Mouse (Mus musculus): Measurements from ENCODE around the gene Bptf. TPM values are rescaled to one million over a fixed set of nuclear protein-coding genes. Genes with fewer than 3 reads are reported as not detected.
A peak's percentile ranks its signal among the peaks of the same experiment; 100 is the strongest.
"Not testable (repeated sequence)": the region's sequence is repeated elsewhere in the genome, so short reads cannot be mapped to it uniquely, and the experiment has no call there.

Bptf gene
- polyA plus RNA-seq, 1 experiment from 2014 or later, result 25.5 TPM

- H3K27me3 ChIP-seq (ENCODE audit: insufficient read depth, poor library complexity, severe bottlenecking), result peaks cover 10% of the 10 kb centered on the region
- 90% methylated on average over 5 of the region's 5 CpGs for WGBS
Measured at GRCm38 (mm10) chr11:107019722-107020121, 112.2 kb downstream of the Bptf start.

GRCm38 (mm10) chr11:107019318-107019717, 112.6 kb downstream of the Bptf start:
- Histone ChIP-seq H3K9me3 (no peaks in the 10 kb centered on the region), H3K36me3 (no peaks in the 10 kb centered on the region), H3K27ac (no peak overlapping the region), H3K27me3 (ENCODE audit: insufficient read depth, poor library complexity, severe bottlenecking) (peaks cover 6% of the 10 kb centered on the region), H3K4me1 (peaks cover 5% of the 10 kb centered on the region; the same call in 1 of the 2 replicates), H3K4me3 (no peak overlapping the region)
- DNase-seq (ENCODE audit: low spot score), result no peak
- 58% methylated on average over 4 of the region's 4 CpGs for WGBS

More at GRCm38 (mm10) chr11:107019722-107020121, 112.2 kb downstream of the Bptf start:
- not testable (repeated sequence) for H3K36me3 ChIP-seq; H3K9me3 ChIP-seq; H3K4me3 ChIP-seq; H3K4me1 ChIP-seq; DNase-seq (ENCODE audit: low spot score); H3K27ac ChIP-seq

GRCm38 (mm10) chr11:107018606-107019005, 113.3 kb downstream of the Bptf start:
- no peaks in the 10 kb centered on the region for H3K9me3 ChIP-seq
- DNase-seq (ENCODE audit: low spot score), result no peak
- 25% methylated on average over 8 of the region's 8 CpGs for WGBS
- no peak overlapping the region for H3K4me3 ChIP-seq
- H3K4me1 ChIP-seq, result peaks cover 5% of the 10 kb centered on the region; the same call in 1 of the 2 replicates
- H3K36me3 ChIP-seq, result no peaks in the 10 kb centered on the region
- H3K27me3 ChIP-seq (ENCODE audit: insufficient read depth, poor library complexity, severe bottlenecking), result no peaks in the 10 kb centered on the region
- no peak overlapping the region for H3K27ac ChIP-seq

GRCm38 (mm10) chr11:107017339-107017886, 114.5 kb downstream of the Bptf start:
- Histone ChIP-seq H3K27me3 (ENCODE audit: insufficient read depth, poor library complexity, severe bottlenecking) (no peaks in the 10 kb centered on the region), H3K9me3 (no peaks in the 10 kb centered on the region), H3K4me1 (peaks cover 5% of the 10 kb centered on the region; the same call in 1 of the 2 replicates), H3K36me3 (no peaks in the 10 kb centered on the region), H3K4me3 (no peak overlapping the region), H3K27ac (no peak overlapping the region)
- no peak for DNase-seq (ENCODE audit: low spot score)
- 57% methylated on average over 6 of the region's 6 CpGs for WGBS

GRCm38 (mm10) chr11:107016893-107017292, 115.0 kb downstream of the Bptf start:
- Histone ChIP-seq H3K4me1 (peaks cover 5% of the 10 kb centered on the region), H3K9me3 (no peaks in the 10 kb centered on the region), H3K4me3 (no peak overlapping the region), H3K27me3 (ENCODE audit: insufficient read depth, poor library complexity, severe bottlenecking) (no peaks in the 10 kb centered on the region), H3K36me3 (no peaks in the 10 kb centered on the region), H3K27ac (no peak overlapping the region)
- DNase-seq (ENCODE audit: low spot score), result no peak
- WGBS, result 73% methylated on average over 1 of the region's 1 CpGs

- H3K4me3 ChIP-seq; H3K9me3 ChIP-seq; DNase-seq (ENCODE audit: low spot score); H3K27ac ChIP-seq; H3K36me3 ChIP-seq; H3K27me3 ChIP-seq (ENCODE audit: insufficient read depth, poor library complexity, severe bottlenecking): not testable (repeated sequence)
- peaks cover 14% of the 10 kb centered on the region for H3K4me1 ChIP-seq
- WGBS, result 61% methylated on average over 11 of the region's 11 CpGs
Measured at GRCm38 (mm10) chr11:107015535-107016187, 116.3 kb downstream of the Bptf start.

- DNase-seq (ENCODE audit: low spot score), result no peak
- no peaks in the 10 kb centered on the region for H3K9me3 ChIP-seq
- H3K4me3 ChIP-seq, result peak overlapping the region; percentile 32; the same call in 1 of the 2 replicates
- H3K4me1 ChIP-seq, result peaks cover 14% of the 10 kb centered on the region
- peak overlapping the region; percentile 22; the same call in 1 of the 2 replicates for H3K27ac ChIP-seq
- no peaks in the 10 kb centered on the region for H3K36me3 ChIP-seq
- no peaks in the 10 kb centered on the region for H3K27me3 ChIP-seq (ENCODE audit: insufficient read depth, poor library complexity, severe bottlenecking)
- WGBS, result 43% methylated on average over 14 of the region's 14 CpGs
Measured at GRCm38 (mm10) chr11:107014597-107015309, 117.2 kb downstream of the Bptf start.

GRCm38 (mm10) chr11:107014020-107014585, 117.8 kb downstream of the Bptf start:
- Histone ChIP-seq H3K27ac (no peak overlapping the region), H3K4me3 (no peak overlapping the region)

GRCm38 (mm10) chr11:107012324-107013017, 119.5 kb downstream of the Bptf start:
- under 1% methylated on average over 37 of the region's 37 CpGs for WGBS
- H3K9me3 ChIP-seq, result no peaks in the 10 kb centered on the region
- no peaks in the 10 kb centered on the region for H3K36me3 ChIP-seq
- peak; percentile 97 for DNase-seq (ENCODE audit: low spot score)
- peaks cover 14% of the 10 kb centered on the region for H3K4me1 ChIP-seq
- peak overlapping the region; percentile 68 for H3K4me3 ChIP-seq
- H3K27ac ChIP-seq, result peak overlapping the region; percentile 94
- no peaks in the 10 kb centered on the region for H3K27me3 ChIP-seq (ENCODE audit: insufficient read depth, poor library complexity, severe bottlenecking)

More at GRCm38 (mm10) chr11:107014020-107014585, 117.8 kb downstream of the Bptf start:
- H3K36me3 ChIP-seq, result no peaks in the 10 kb centered on the region
- no peaks in the 10 kb centered on the region for H3K9me3 ChIP-seq
- no peaks in the 10 kb centered on the region for H3K27me3 ChIP-seq (ENCODE audit: insufficient read depth, poor library complexity, severe bottlenecking)
- no peak for DNase-seq (ENCODE audit: low spot score)
- WGBS, result 68% methylated on average over 11 of the region's 11 CpGs
- H3K4me1 ChIP-seq, result peaks cover 14% of the 10 kb centered on the region

- no peaks in the 10 kb centered on the region for H3K36me3 ChIP-seq
- DNase-seq (ENCODE audit: low spot score), result no peak
- WGBS, result 38% methylated on average over 18 of the region's 18 CpGs
- H3K4me1 ChIP-seq, result peaks cover 14% of the 10 kb centered on the region
- peak overlapping the region; percentile 94 for H3K27ac ChIP-seq
- no peaks in the 10 kb centered on the region for H3K9me3 ChIP-seq
- peak overlapping the region; percentile 68 for H3K4me3 ChIP-seq
- no peaks in the 10 kb centered on the region for H3K27me3 ChIP-seq (ENCODE audit: insufficient read depth, poor library complexity, severe bottlenecking)
Measured at GRCm38 (mm10) chr11:107011669-107012323, 120.1 kb downstream of the Bptf start.

GRCm38 (mm10) chr11:107011171-107011570, 120.8 kb downstream of the Bptf start:
- Histone ChIP-seq H3K4me3 (no peak overlapping the region), H3K27ac (0 out of 2 replicates have a peak overlapping the region, but pooled peaks have one; percentile 37), H3K27me3 (ENCODE audit: insufficient read depth, poor library complexity, severe bottlenecking) (no peaks in the 10 kb centered on the region), H3K9me3 (no peaks in the 10 kb centered on the region), H3K36me3 (no peaks in the 10 kb centered on the region), H3K4me1 (peaks cover 14% of the 10 kb centered on the region)
- 74% methylated on average over 7 of the region's 7 CpGs for WGBS
- no peak for DNase-seq (ENCODE audit: low spot score)

- Histone ChIP-seq H3K9me3 (no peaks in the 10 kb centered on the region), H3K36me3 (no peaks in the 10 kb centered on the region), H3K4me3 (no peak overlapping the region), H3K27ac (no peak overlapping the region), H3K27me3 (ENCODE audit: insufficient read depth, poor library complexity, severe bottlenecking) (no peaks in the 10 kb centered on the region), H3K4me1 (peaks cover 14% of the 10 kb centered on the region)
- WGBS, result 95% methylated on average over 3 of the region's 3 CpGs
- no peak for DNase-seq (ENCODE audit: low spot score)
Measured at GRCm38 (mm10) chr11:107010447-107010846, 121.5 kb downstream of the Bptf start.

All from heart, embryonic 10.5 days (tissue).